Mouse (Mus musculus) brown adipose tissue, adult 24 weeks (tissue): ENCODE results near the gene Cbr3. TPM values are rescaled to one million over a fixed set of nuclear protein-coding genes. Genes with fewer than 3 reads are reported as not detected.

Experiments used
- H3K27ac ChIP-seq: fragments of 200-500 bp; replicated peaks from 2 replicates; pipeline ENCODE4 v1.5.1; 2012; ENCODE audit warnings: low read depth, mild to moderate bottlenecking, low read length
- H3K4me1 ChIP-seq: fragments of 200-500 bp; 2 replicates; pipeline ENCODE4 v1.6.1; 2012; ENCODE audit warnings: low read length, mixed read lengths; ENCODE audit not compliant: control insufficient read depth, insufficient read depth, insufficient read length
- H3K4me3 ChIP-seq: fragments of 200-500 bp; 2 replicates; pipeline ENCODE4 v1.5.1; 2012; ENCODE audit warnings: low read depth, mild to moderate bottlenecking, low read length, moderate library complexity; ENCODE audit not compliant: insufficient read depth
- polyA plus RNA-seq: library from polyadenylated mRNA; stranded (reverse); fragments of >200 nt; gene quantifications from 2 replicates; pipeline ENCODE4 v1.2.4, GENCODE M21; 2012; ENCODE audit not compliant: missing spikeins, insufficient read depth, insufficient read length

The Cbr3 gene
- polyA plus RNA-seq, 1 experiment: 7.2 TPM

- peaks cover 19% of the 10 kb centered on the region for H3K4me1 ChIP-seq
- H3K27ac ChIP-seq: no peak overlapping the region
- H3K4me3 ChIP-seq: no peak overlapping the region
Observed at GRCm38 (mm10) chr16:93726186-93726585, 43.2 kb downstream of the Cbr3 start.

- Histone ChIP-seq H3K27ac (peak overlapping the region; percentile 50), H3K4me3 (no peak overlapping the region), H3K4me1 (peaks cover 15% of the 10 kb centered on the region)
Observed at GRCm38 (mm10) chr16:93728676-93729075, 45.7 kb downstream of the Cbr3 start.

- Histone ChIP-seq H3K4me3 (no peak overlapping the region), H3K27ac (peak overlapping the region; percentile 14; the same call in 1 of the 2 replicates), H3K4me1 (peaks cover 15% of the 10 kb centered on the region)
Observed at GRCm38 (mm10) chr16:93729801-93730721, 47.0 kb downstream of the Cbr3 start.

- no peak overlapping the region for H3K4me3 ChIP-seq
- H3K4me1 ChIP-seq: peaks cover 15% of the 10 kb centered on the region
- H3K27ac ChIP-seq: no peak overlapping the region
Observed at GRCm38 (mm10) chr16:93731310-93731709, 48.3 kb downstream of the Cbr3 start.

GRCm38 (mm10) chr16:93732875-93733569 is 50.0 kb downstream of the Cbr3 start:
- Histone ChIP-seq H3K27ac (peak overlapping the region; percentile 49), H3K4me1 (peaks cover 15% of the 10 kb centered on the region), H3K4me3 (no peak overlapping the region)

GRCm38 (mm10) chr16:93739251-93739650 is 56.2 kb downstream of the Cbr3 start:
- Histone ChIP-seq H3K4me3 (no peak overlapping the region), H3K4me1 (no peaks in the 10 kb centered on the region), H3K27ac (no peak overlapping the region)

Other genes starting within 250 kb of the Cbr3 start
- gene Setd4, start 79.2 kb upstream of the Cbr3 start, polyA plus RNA-seq: 2.4 and 4.6 TPM in 2 replicates
- 91.1 and 93.4 TPM in 2 replicates for gene Cbr1, start 77.4 kb upstream of the Cbr3 start, polyA plus RNA-seq
- gene Gm5678, start 55.1 kb upstream of the Cbr3 start, polyA plus RNA-seq: not detected in 2 replicates
- 18.9 and 24.0 TPM in 2 replicates for gene Dop1b, start 28.7 kb downstream of the Cbr3 start, polyA plus RNA-seq
- gene Morc3, start 148.9 kb downstream of the Cbr3 start, polyA plus RNA-seq: 9.4 and 9.7 TPM in 2 replicates
- not detected in 2 replicates for gene Chaf1b, start 200.7 kb downstream of the Cbr3 start, polyA plus RNA-seq